Mouse (Mus musculus) lung, adult 2 months (tissue): ENCODE results near the gene Clcn2.

ENCODE experiments used
- CTCF ChIP-seq: fragments of 200-500 bp; IDR thresholded peaks from 2 replicates; pipeline ENCODE4 v1.5.1; 2011; ENCODE audit warnings: mild to moderate bottlenecking, low read length, control low read depth; ENCODE audit not compliant: insufficient read depth
- POLR2A ChIP-seq: fragments of 200-500 bp; IDR thresholded peaks from 2 replicates; pipeline ENCODE4 v1.6.1; 2011; ENCODE audit warnings: low read depth, mild to moderate bottlenecking, control low read depth, low read length, borderline replicate concordance; ENCODE audit errors: extremely low read depth

DNA sequence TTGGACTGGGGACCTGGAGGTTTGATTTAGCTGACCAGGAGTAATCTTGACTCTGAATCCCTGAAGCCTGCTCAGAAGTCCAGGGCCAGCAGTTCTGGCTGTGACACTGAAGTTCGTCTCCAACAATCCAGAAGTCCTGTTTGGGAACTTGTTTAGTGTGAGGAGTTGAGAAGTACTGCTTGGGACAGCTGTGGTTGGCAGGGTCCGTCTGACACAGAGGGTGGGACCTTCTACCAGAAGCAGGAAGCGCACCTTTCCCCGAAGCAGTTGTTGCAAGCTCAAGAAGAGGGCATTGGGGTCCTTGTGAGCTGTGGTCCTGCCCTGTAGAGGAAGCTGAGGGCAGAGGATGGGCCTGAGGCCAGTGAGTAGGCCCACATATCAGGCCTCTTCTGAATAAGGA, 8.2 kb upstream of the Clcn2 start:
- TF ChIP-seq CTCF: no peak
- TF ChIP-seq POLR2A: no peak
